Mouse (Mus musculus) hematopoietic stem cell, adult 5-6 weeks (primary cell): ENCODE data around the gene Alkbh3. TPM values are rescaled to one million over a fixed set of nuclear protein-coding genes. Genes with fewer than 3 reads are reported as not detected.

Experiments
- ATAC-seq, 2 experiments: fragments of 125-278 bp in 1 of 2; replicated peaks in 1 of 2; 2 replicates each; pipeline ENCODE4 v1.8.0; 2016 to 2017; ENCODE audit warnings: inconsistent platforms in 2 of 2, mild to moderate bottlenecking in 2 of 2, moderate number of reproducible peaks in 2 of 2, low read depth in 1 of 2, moderate TSS enrichment in 1 of 2; ENCODE audit not compliant: low FRiP score in 2 of 2, poor library complexity in 2 of 2, severe bottlenecking in 2 of 2, insufficient read depth in 1 of 2, low TSS enrichment in 1 of 2
- total RNA-seq: library from RNA; stranded (forward); fragments of 172-1452, 232-1000 nt; gene quantifications from 2 replicates; pipeline ENCODE4 v1.2.3, GENCODE M21; 2017

The Alkbh3 gene
- 29.3 and 39.2 TPM in 2 replicates for total RNA-seq

- ATAC-seq: peak; percentile 99 to 100
Observed at GRCm38 (mm10) chr2:94010335-94011291, at the start of gene Alkbh3. Gene Alkbh3 (minus strand): TSS chr2:94010807.

GRCm38 (mm10) chr2:94059459-94059858 lies 48.9 kb upstream of the Alkbh3 start:
- peak in 1 of 2 experiments; percentile 42; a peak in 1 of 4 replicates for ATAC-seq

GRCm38 (mm10) chr2:94054813-94055212 lies 44.2 kb upstream of the Alkbh3 start:
- ATAC-seq: peak; percentile 36 to 71; a peak in 1 of 4 replicates

- ATAC-seq: no peak
Observed at GRCm38 (mm10) chr2:94051952-94052351, 41.3 kb upstream of the Alkbh3 start.

GRCm38 (mm10) chr2:94050901-94051300 lies 40.3 kb upstream of the Alkbh3 start:
- no peak for ATAC-seq

- no peak for ATAC-seq
Observed at GRCm38 (mm10) chr2:94049471-94050176, 39.0 kb upstream of the Alkbh3 start.

GRCm38 (mm10) chr2:94048733-94049470 lies 38.3 kb upstream of the Alkbh3 start:
- ATAC-seq: no peak

GRCm38 (mm10) chr2:94048271-94048670 lies 37.7 kb upstream of the Alkbh3 start:
- no peak for ATAC-seq

- ATAC-seq: no peak
Observed at GRCm38 (mm10) chr2:94045411-94046090, 34.9 kb upstream of the Alkbh3 start.

GRCm38 (mm10) chr2:94044174-94044573 lies 33.6 kb upstream of the Alkbh3 start:
- ATAC-seq: no peak

- no peak for ATAC-seq
Observed at GRCm38 (mm10) chr2:94043662-94044061, 33.1 kb upstream of the Alkbh3 start.

GRCm38 (mm10) chr2:94042461-94042860 lies 31.9 kb upstream of the Alkbh3 start:
- no peak for ATAC-seq

GRCm38 (mm10) chr2:94040391-94041125 lies 30.0 kb upstream of the Alkbh3 start:
- ATAC-seq: no peak

GRCm38 (mm10) chr2:94035428-94036331 lies 25.1 kb upstream of the Alkbh3 start:
- peak; percentile 83 for ATAC-seq

GRCm38 (mm10) chr2:94030602-94031001 lies 20.0 kb upstream of the Alkbh3 start:
- ATAC-seq: no peak

GRCm38 (mm10) chr2:94024637-94025036 lies 14.0 kb upstream of the Alkbh3 start:
- ATAC-seq: peak; percentile 49 to 56; a peak in 1 of 4 replicates
